Mouse (Mus musculus): ENCODE measurements around the gene Rptor.

- TF ChIP-seq CTCF (IDR thresholded peaks at IDR 0.05; ENCODE audit: low read depth) (no peak), EP300 (IDR thresholded peaks at IDR 0.05; ENCODE audit: low read depth) (no peak)
These were observed 47.8 kb downstream of the Rptor start for GRCm38 (mm10) chr11:119650456-119650855.
